Mouse (Mus musculus) olfactory bulb, adult 2 months (tissue): Measurements from ENCODE around the gene Cyth3. TPM values are rescaled to one million over a fixed set of nuclear protein-coding genes. Genes with fewer than 3 reads are reported as not detected.
A peak's percentile ranks its signal among the peaks of the same experiment; 100 is the strongest.

Source experiments
- H3K27ac ChIP-seq: fragments of 200-500 bp; 2 replicates; pipeline ENCODE4 v1.5.1; 2012; ENCODE audit warnings: low read depth, low read length; ENCODE audit not compliant: insufficient read depth
- H3K4me1 ChIP-seq: fragments of 200-500 bp; 2 replicates; pipeline ENCODE4 v1.6.1; 2012; ENCODE audit warnings: low read length; ENCODE audit not compliant: control insufficient read depth, insufficient read depth
- H3K4me3 ChIP-seq: fragments of 200-500 bp; 2 replicates; pipeline ENCODE4 v1.5.1; 2012; ENCODE audit warnings: mild to moderate bottlenecking, low read depth, low read length, moderate library complexity; ENCODE audit not compliant: insufficient read depth
- CTCF ChIP-seq: fragments of 200-500 bp; IDR thresholded peaks from 2 replicates; pipeline ENCODE4 v1.5.1; 2012; ENCODE audit warnings: low read depth, mild to moderate bottlenecking, low read length, moderate library complexity; ENCODE audit not compliant: insufficient read depth
- POLR2A ChIP-seq: fragments of 200-500 bp; IDR thresholded peaks from 2 replicates; pipeline ENCODE4 v1.6.1; 2012; ENCODE audit warnings: mild to moderate bottlenecking, low read depth, low read length, moderate library complexity; ENCODE audit not compliant: insufficient read depth
- WGBS: fragments of 180-500 bp; shearing (Covaris S2); methylation state at CpG from one replicate; pipeline ENCODE4 v1.1.7; 2018; 5-methylcytosine and 5-hydroxymethylcytosine counted together
- polyA plus RNA-seq: library from polyadenylated mRNA; stranded (reverse); fragments of >200 nt; gene quantifications from 2 replicates; pipeline ENCODE4 v1.2.4, GENCODE M21; 2012; ENCODE audit warnings: low replicate concordance; ENCODE audit not compliant: missing spikeins, insufficient read depth, insufficient read length

The Cyth3 gene
- polyA plus RNA-seq, 1 experiment, result not detected

DNA sequence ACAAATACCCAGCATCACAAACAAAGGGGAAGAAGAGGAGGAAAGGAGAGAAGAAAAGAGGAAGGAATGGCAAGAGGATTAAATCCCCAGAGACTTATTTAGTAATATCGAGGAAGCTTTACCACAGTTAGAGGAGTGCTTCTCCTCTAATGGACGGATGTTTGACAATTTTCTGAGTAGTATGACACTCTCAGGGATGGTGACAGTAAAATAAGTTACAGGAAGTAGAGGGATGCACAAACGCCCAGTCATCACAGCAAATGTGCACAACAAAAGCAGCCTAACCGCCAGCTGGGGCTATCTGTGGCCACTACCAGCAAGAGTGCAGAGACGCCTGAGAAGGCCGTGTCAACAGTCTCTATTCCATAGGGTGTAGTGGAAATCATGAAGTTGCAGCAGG, 57.4 kb downstream of the Cyth3 start:
- WGBS, result 78% methylated on average over 6 of the region's 6 CpGs
- Histone ChIP-seq H3K27ac (no peak overlapping the region), H3K4me3 (no peak overlapping the region), H3K4me1 (peaks cover 22% of the 10 kb centered on the region)
- no peak for TF ChIP-seq POLR2A
- TF ChIP-seq CTCF, result no peak

GRCm38 (mm10) chr5:143683696-143684095, 61.4 kb downstream of the Cyth3 start:
- no peak for TF ChIP-seq POLR2A
- no peak for TF ChIP-seq CTCF
- H3K27ac ChIP-seq, result no peak overlapping the region
- H3K4me1 ChIP-seq, result peaks cover 14% of the 10 kb centered on the region
- H3K4me3 ChIP-seq, result no peak overlapping the region
- 53% methylated on average over 6 of the region's 6 CpGs for WGBS

DNA sequence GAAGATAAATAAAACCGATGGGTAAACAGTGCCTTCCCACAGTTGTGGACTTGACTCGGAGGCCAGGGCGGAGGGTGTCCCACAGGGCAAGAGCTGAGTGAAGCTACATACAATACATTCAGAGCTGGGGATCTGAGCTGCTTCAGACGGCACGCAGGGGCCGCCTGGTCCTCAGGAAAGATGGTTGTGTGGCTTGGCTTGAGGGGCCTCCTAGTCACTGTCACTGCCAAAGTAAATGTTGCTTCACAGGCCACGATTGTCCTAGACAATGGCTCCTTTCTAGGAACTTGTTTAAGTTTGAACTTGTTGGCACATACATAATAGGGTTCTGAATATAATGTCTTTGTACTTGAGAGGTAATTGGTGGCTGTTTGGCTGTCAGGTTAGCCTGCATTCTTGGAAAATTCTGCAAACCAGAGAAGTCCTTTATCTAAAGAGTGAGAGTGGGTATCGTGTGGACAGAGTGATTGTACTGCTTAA, 62.7 kb downstream of the Cyth3 start:
- Histone ChIP-seq H3K4me1 (peaks cover 10% of the 10 kb centered on the region), H3K27ac (no peak overlapping the region), H3K4me3 (no peak overlapping the region)
- WGBS, result 56% methylated on average over 8 of the region's 8 CpGs
- TF ChIP-seq CTCF (no peak), POLR2A (no peak)

DNA sequence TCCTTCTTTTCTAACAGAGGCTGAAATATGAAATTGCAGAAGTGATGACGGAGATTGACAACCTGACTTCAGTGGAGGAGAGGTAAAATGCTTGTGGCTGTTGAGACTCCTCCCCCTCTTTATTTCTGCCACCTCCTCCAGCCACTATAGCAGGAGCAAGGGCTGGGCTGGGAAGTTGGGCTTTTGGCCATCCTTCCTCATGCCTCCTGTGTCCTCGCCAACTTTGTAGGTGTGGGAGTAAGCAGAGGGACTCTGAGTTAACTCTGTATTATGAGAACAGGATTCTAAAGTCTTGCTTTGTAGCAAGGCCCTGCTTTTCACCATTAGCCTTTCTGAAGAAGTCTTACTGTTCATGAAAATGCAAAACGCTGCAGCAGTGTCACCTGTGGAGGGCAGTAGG, 64.2 kb downstream of the Cyth3 start:
- peaks cover 10% of the 10 kb centered on the region for H3K4me1 ChIP-seq
- TF ChIP-seq POLR2A (no peak), CTCF (no peak)
- no peak overlapping the region for H3K27ac ChIP-seq
- no peak overlapping the region for H3K4me3 ChIP-seq
- 92% methylated on average over 3 of the region's 3 CpGs for WGBS

DNA sequence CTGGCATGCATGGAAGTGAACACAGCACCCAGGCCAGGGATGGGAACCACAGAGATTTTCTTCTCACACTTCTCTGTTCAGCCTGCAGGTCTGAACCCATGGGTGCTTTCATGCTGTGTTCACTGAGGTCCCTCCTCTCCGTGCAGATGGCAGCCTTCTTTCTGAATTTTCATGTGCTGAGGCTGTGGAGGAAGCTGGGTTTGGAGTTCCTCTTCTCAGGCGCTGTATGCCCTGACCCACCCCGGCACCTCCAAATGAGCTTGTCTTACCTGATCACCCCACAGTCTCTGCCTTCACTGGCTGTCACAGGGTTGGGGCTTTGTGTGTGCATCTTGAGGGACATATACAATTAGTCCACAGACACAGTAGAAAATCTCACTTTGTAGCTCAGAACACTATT, 65.3 kb downstream of the Cyth3 start:
- Histone ChIP-seq H3K4me1 (peaks cover 10% of the 10 kb centered on the region), H3K27ac (no peak overlapping the region), H3K4me3 (no peak overlapping the region)
- TF ChIP-seq CTCF, result no peak
- no peak for TF ChIP-seq POLR2A
- 94% methylated on average over 3 of the region's 3 CpGs for WGBS

- 91% methylated on average over 9 of the region's 9 CpGs for WGBS
- Histone ChIP-seq H3K4me1 (no peaks in the 10 kb centered on the region), H3K4me3 (no peak overlapping the region), H3K27ac (no peak overlapping the region)
- TF ChIP-seq CTCF (no peak), POLR2A (no peak)
Observed at GRCm38 (mm10) chr5:143690392-143690791, 68.1 kb downstream of the Cyth3 start.

- TF ChIP-seq POLR2A (no peak), CTCF (no peak)
- Histone ChIP-seq H3K4me1 (no peaks in the 10 kb centered on the region), H3K4me3 (no peak overlapping the region), H3K27ac (no peak overlapping the region)
- 76% methylated on average over 5 of the region's 5 CpGs for WGBS
Observed at GRCm38 (mm10) chr5:143690926-143691325, 68.7 kb downstream of the Cyth3 start.

- H3K4me1 ChIP-seq, result no peaks in the 10 kb centered on the region
- H3K4me3 ChIP-seq, result no peak overlapping the region
- TF ChIP-seq POLR2A (no peak), CTCF (peak; percentile 29; the same call in 1 of the 2 replicates)
- 59% methylated on average over 3 of the region's 3 CpGs for WGBS
- no peak overlapping the region for H3K27ac ChIP-seq
Observed at GRCm38 (mm10) chr5:143696323-143696722, 74.1 kb downstream of the Cyth3 start.

DNA sequence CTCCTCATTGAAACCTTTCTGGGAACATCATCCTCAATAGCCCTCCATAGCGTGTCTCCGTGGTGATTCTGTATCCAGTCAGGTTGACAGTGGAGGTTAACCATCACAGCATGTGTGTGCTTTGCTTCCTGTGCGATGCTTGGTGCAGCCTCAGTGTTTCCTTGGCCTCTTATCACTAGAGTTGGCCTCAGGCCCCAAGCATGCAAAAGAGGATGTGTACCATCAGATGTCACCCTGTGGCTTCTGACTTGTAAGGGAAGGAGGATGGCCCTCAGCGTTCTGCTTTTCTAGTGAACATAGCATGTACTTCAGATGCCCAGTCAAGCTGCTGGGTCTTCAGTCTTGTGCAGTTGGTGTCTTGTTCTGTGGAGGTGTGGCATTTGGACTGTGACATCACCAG, 76.2 kb downstream of the Cyth3 start:
- TF ChIP-seq POLR2A, result no peak
- TF ChIP-seq CTCF, result no peak
- no peaks in the 10 kb centered on the region for H3K4me1 ChIP-seq
- 97% methylated on average over 4 of the region's 4 CpGs for WGBS

DNA sequence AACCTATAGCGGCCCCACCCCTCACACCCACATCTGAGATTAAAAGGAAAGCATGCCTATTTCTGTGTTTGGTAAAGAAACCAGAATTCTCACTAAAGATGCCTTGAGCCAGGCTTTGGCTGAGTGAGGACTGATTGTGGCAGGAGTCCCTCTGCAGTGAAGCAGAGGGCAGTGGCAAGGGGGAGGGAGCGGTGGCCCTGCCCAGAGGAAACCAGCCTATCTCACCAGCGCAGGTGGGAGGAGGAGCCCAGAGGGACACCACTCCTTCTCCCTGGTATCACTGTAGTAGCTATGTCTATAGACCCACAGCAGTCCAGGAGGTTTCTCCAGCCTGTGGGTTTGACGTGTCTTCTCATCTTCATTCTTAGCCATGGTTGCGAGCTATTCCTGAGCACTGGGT, 78.0 kb downstream of the Cyth3 start:
- TF ChIP-seq CTCF (no peak), POLR2A (no peak)
- no peak overlapping the region for H3K27ac ChIP-seq
- WGBS, result 95% methylated on average over 5 of the region's 5 CpGs
- H3K4me1 ChIP-seq, result no peaks in the 10 kb centered on the region
- no peak overlapping the region for H3K4me3 ChIP-seq

More for the DNA sequence above, 76.2 kb downstream of the Cyth3 start:
- Histone ChIP-seq H3K27ac (no peak overlapping the region), H3K4me3 (no peak overlapping the region)
